Mouse (Mus musculus) lung, adult 2 months (tissue): ENCODE measurements around the gene Camkv.
A peak's percentile ranks its signal among the peaks of the same experiment; 100 is the strongest.

Experiments
- CTCF ChIP-seq: fragments of 200-500 bp; IDR thresholded peaks from 2 replicates; pipeline ENCODE4 v1.5.1; 2011; ENCODE audit warnings: mild to moderate bottlenecking, low read length, control low read depth; ENCODE audit not compliant: insufficient read depth
- POLR2A ChIP-seq: fragments of 200-500 bp; IDR thresholded peaks from 2 replicates; pipeline ENCODE4 v1.6.1; 2011; ENCODE audit warnings: low read depth, mild to moderate bottlenecking, control low read depth, low read length, borderline replicate concordance; ENCODE audit errors: extremely low read depth

- TF ChIP-seq POLR2A (no peak), CTCF (peak; percentile 94)
Measured at GRCm38 (mm10) chr9:107986376-107986775, 50.9 kb downstream of the Camkv start.
